Mouse (Mus musculus) midbrain, embryonic 14.5 days (tissue): ENCODE measurements around the gene Cldn4. TPM values are rescaled to one million over a fixed set of nuclear protein-coding genes. Genes with fewer than 3 reads are reported as not detected.

ENCODE experiments used
- ATAC-seq: fragments of 200-750 bp; cut with Nextera tagmentation; 2 replicates; pipeline ENCODE4 v1.8.0; 2017; ENCODE audit warnings: moderate number of reproducible peaks, moderate library complexity; ENCODE audit not compliant: low FRiP score, low TSS enrichment
- DNase-seq: peaks from one replicate; pipeline ENCODE4 v3.0.0-alpha.2; 2015
- H3K27ac ChIP-seq: fragments of 300-500 bp; sonication (generic); replicated peaks from 2 replicates; pipeline ENCODE4 v1.5.1; 2014; ENCODE audit warnings: mild to moderate bottlenecking, low read depth, low read length, moderate library complexity
- H3K27me3 ChIP-seq: fragments of 300-500 bp; sonication (generic); 2 replicates; pipeline ENCODE4 v1.6.1; 2014; ENCODE audit warnings: low read length, control low read depth, mixed read lengths; ENCODE audit not compliant: control insufficient read depth, insufficient read depth
- H3K36me3 ChIP-seq: fragments of 300-500 bp; sonication (generic); 2 replicates; pipeline ENCODE4 v1.6.1; 2014; ENCODE audit warnings: low read length, control low read depth; ENCODE audit not compliant: control insufficient read depth, insufficient read depth
- H3K4me1 ChIP-seq: fragments of 300-500 bp; sonication (generic); 2 replicates; pipeline ENCODE4 v1.6.1; 2014; ENCODE audit warnings: mild to moderate bottlenecking, antibody characterized with exemption, low read length, control low read depth; ENCODE audit not compliant: control insufficient read depth, insufficient read depth
- H3K4me2 ChIP-seq: fragments of 300-500 bp; sonication (generic); 2 replicates; pipeline ENCODE4 v1.6.1; 2014; ENCODE audit warnings: mild to moderate bottlenecking, low read length, moderate library complexity
- H3K4me3 ChIP-seq: fragments of 300-500 bp; sonication (generic); replicated peaks from 2 replicates; pipeline ENCODE4 v1.5.1; 2014; ENCODE audit warnings: low read depth, low read length
- H3K9ac ChIP-seq: fragments of 300-500 bp; sonication (generic); replicated peaks from 2 replicates; pipeline ENCODE4 v1.6.1; 2014; ENCODE audit warnings: mild to moderate bottlenecking, low read length, moderate library complexity
- H3K9me3 ChIP-seq: fragments of 300-500 bp; sonication (generic); 2 replicates; pipeline ENCODE4 v1.6.1; 2016; ENCODE audit warnings: low read length, control low read depth, mixed read lengths; ENCODE audit not compliant: control insufficient read depth
- WGBS: fragments of 180-500 bp; shearing (Covaris S2); extraction: QIAGEN DNeasy Blood & Tissue Kit; methylation state at CpG from one replicate; pipeline ENCODE4 v1.1.7; 2014; 5-methylcytosine and 5-hydroxymethylcytosine counted together
- polyA plus RNA-seq: library from polyadenylated mRNA; unstranded; fragments of >200 nt; fragmentation: Nextera tagmentation; extraction: Ambion mirVana; gene quantifications from 2 replicates; pipeline ENCODE4 v1.2.1, GENCODE M21; 2014

Gene Cldn4
- polyA plus RNA-seq: not detected in 2 replicates

DNA sequence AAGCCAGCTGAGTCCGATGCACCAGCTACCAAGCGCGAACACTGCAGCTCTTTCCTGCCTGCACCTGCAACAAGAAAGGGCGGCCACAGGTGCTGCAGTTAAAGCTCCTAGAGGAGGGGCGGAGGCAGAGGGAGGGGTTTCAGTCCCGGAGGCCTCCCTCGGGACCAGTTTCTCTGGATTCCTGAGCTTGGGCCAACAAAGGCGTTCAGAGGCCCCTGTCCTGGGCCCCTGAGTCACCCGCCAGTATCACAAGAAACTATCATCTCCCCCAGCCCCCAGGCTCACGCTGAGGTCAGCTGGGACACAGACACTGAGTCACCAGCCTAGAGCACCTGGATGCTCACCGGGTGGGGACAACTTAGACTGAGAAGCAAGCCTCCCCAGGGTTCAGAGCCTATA is at the start of gene Cldn4:
TSS of gene Cldn4 (minus strand) at position 78 of the 399 bp plus-strand sequence.
- Histone ChIP-seq H3K36me3 (no peaks in the 10 kb centered on the region), H3K27ac (no peak within 1 kb of the TSS), H3K27me3 (peaks cover 27% of the 10 kb centered on the region), H3K4me3 (no peak within 1 kb of the TSS), H3K4me1 (no peaks in the 10 kb centered on the region), H3K9me3 (no peaks in the 10 kb centered on the region), H3K9ac (no peak within 1 kb of the TSS), H3K4me2 (peak within 1 kb of the TSS; percentile 3; the same call in 1 of the 2 replicates)
- 9% methylated on average over 11 of the region's 11 CpGs for WGBS
- DNase-seq (no peak), ATAC-seq (no peak)

DNA sequence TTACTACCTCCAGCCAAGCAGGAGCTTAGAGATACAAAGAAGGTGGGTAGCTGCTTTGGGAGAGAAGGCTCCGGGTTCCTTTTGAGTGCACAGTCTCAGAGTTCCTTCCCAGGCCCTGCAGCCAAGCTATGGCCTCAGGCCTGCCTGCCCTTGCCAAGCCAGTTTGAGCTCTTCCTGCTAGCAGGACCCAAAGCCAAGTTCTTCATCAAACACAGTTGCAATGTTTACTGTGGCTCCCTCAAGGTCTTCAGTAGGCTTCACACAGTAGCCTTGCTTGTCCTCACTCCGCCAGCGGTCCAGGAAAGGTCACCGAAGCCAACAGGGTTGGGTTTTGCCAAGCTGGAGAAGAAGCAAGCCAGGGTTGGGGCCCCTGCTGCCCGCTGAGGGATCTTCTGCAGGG is 45.8 kb upstream of the Cldn4 start:
- Histone ChIP-seq H3K4me1 (no peaks in the 10 kb centered on the region), H3K27ac (no peak overlapping the region), H3K4me2 (no peak overlapping the region), H3K9ac (no peak overlapping the region), H3K4me3 (no peak overlapping the region), H3K36me3 (no peaks in the 10 kb centered on the region), H3K27me3 (peaks cover 3% of the 10 kb centered on the region), H3K9me3 (no peaks in the 10 kb centered on the region)
- ATAC-seq: no peak
- WGBS: 91% methylated on average over 5 of the region's 5 CpGs
- no peak for DNase-seq

DNA sequence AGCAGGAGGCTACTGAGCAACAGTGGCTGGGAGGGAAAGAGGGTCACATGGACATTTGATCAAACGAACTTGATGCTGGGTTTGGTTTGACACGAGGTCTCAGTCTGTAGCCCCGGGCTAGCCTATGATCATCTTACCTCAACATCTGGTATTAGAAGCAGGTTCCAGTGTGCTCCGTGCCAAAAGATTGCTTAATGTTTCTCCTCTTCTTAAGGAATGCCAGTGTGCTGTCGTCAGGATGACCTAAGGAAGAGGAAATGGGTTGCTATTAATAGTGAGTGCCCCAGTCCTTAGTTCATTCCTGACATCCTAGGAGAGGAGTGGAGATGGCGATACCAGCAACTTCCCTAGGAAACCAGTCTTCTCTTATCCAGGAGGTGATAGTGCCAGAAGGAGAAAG is 43.0 kb upstream of the Cldn4 start:
- H3K27me3 ChIP-seq: peaks cover 31% of the 10 kb centered on the region
- no peaks in the 10 kb centered on the region for H3K36me3 ChIP-seq
- H3K4me3 ChIP-seq: no peak overlapping the region
- H3K4me2 ChIP-seq: no peak overlapping the region
- no peak overlapping the region for H3K27ac ChIP-seq
- peaks cover 9% of the 10 kb centered on the region; the same call in 1 of the 2 replicates for H3K4me1 ChIP-seq
- DNase-seq: no peak
- no peaks in the 10 kb centered on the region for H3K9me3 ChIP-seq
- ATAC-seq: no peak
- 76% methylated on average over 6 of the region's 6 CpGs for WGBS
- H3K9ac ChIP-seq: no peak overlapping the region

DNA sequence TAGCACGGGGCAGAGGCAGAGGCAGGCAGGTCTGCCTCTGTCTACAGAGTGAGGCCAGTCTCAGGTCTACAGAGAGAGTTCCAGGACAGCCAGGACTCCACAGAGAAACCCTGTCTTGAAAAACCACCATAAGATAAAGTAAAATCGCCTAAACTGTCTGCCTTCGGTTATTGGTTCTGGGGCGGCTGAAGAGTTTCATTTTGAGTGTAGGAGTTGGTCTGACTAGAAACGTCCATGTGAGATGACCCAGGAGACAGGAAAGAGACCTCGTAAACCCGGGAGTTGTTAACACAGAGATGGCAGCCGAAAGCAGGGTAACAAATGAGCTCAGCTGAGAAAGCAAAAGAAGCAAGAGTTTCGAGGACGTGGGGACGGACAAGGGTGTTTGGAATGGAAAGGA is 42.4 kb upstream of the Cldn4 start:
- H3K36me3 ChIP-seq: no peaks in the 10 kb centered on the region
- peaks cover 33% of the 10 kb centered on the region for H3K27me3 ChIP-seq
- no peak overlapping the region for H3K4me3 ChIP-seq
- ATAC-seq (no peak), DNase-seq (no peak)
- no peak overlapping the region for H3K9ac ChIP-seq
- H3K4me1 ChIP-seq: peaks cover 9% of the 10 kb centered on the region; the same call in 1 of the 2 replicates
- H3K9me3 ChIP-seq: no peaks in the 10 kb centered on the region
- 78% methylated on average over 11 of the region's 11 CpGs for WGBS
- H3K27ac ChIP-seq: no peak overlapping the region
- no peak overlapping the region for H3K4me2 ChIP-seq

DNA sequence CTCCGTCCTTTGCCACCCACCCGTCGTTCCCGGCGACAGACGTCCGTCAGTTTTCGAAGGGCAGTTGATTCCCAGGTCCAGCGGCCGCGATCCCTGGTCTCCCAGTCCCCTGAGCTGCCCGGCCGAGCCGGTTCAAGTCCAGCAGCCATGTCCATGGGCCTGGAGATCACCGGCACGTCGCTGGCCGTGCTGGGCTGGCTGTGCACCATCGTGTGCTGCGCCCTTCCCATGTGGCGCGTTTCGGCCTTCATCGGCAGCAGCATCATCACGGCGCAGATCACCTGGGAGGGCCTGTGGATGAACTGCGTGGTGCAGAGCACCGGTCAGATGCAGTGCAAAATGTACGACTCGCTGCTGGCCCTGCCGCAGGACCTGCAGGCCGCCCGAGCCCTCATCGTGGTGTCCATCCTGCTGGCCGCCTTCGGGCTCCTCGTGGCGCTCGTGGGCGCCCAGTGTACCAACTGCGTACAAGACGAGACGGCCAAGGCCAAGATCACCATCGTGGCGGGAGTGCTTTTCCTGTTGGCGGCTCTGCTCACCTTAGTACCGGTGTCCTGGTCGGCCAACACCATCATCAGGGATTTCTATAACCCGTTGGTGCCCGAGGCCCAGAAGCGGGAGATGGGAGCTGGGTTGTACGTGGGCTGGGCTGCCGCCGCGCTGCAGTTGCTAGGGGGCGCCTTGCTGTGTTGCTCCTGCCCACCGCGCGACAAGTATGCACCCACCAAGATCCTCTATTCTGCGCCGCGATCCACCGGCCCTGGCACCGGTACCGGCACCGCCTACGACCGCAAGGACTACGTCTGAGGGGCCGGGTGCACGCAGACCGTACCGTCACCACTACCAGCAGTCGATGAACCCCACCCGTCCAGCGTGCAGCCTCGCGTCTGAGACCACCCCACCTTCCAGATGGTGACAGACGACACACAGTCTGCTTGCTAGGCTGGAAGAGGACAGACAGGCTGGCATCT is 39.8 kb upstream of the Cldn4 start:
- H3K4me3 ChIP-seq: peak overlapping the region; percentile 27
- peak overlapping the region; percentile 42 for H3K4me2 ChIP-seq
- DNase-seq (peak; percentile 44), ATAC-seq (no peak)
- no peaks in the 10 kb centered on the region for H3K9me3 ChIP-seq
- 3% methylated on average over 79 of the region's 79 CpGs for WGBS
- no peaks in the 10 kb centered on the region for H3K36me3 ChIP-seq
- H3K27ac ChIP-seq: no peak overlapping the region
- H3K4me1 ChIP-seq: peaks cover 13% of the 10 kb centered on the region; the same call in 1 of the 2 replicates
- peaks cover 33% of the 10 kb centered on the region for H3K27me3 ChIP-seq
- H3K9ac ChIP-seq: no peak overlapping the region; the same call in 1 of the 2 replicates

DNA sequence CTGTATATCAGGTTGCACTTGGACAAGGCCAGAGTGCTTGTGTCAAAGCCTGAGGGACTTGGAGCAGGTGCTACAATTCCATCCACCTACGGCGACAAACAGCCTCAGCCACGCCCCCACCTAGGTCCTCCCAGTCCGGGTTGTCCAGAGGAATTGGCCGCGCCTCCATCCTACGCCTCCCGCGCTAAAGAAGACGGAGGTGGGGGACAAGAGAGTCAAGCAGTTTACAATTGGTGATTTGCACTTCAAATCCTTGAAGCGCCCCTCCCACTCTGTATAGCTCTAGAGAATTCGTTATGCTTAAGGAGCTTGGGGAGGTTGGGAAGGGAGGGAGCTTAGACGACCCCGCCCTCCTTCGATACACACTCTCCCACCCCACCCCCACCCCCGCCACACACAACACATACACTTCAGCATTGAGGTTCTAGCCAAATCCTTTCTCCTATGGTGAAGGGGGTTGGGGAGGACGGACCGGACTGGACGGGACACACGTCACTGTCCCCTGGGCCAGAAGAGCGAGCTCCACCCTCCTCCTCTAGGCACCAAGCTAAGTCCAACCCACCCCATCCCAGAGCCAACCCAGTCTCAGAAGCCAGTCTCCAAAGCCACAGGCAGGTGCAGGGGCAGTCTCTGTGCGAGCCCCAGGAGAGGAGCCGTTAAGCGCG is 39.0 kb upstream of the Cldn4 start, which contains the start of gene Cldn3:
TSS of gene Cldn3 (plus strand) at position 582 of the 665 bp plus-strand sequence.
- under 1% methylated on average over 25 of the region's 25 CpGs for WGBS
- peak; percentile 31 for DNase-seq
- Histone ChIP-seq H3K4me2 (peak within 1 kb of the TSS; percentile 42), H3K9me3 (no peaks in the 10 kb centered on the region), H3K9ac (no peak within 1 kb of the TSS; the same call in 1 of the 2 replicates), H3K36me3 (no peaks in the 10 kb centered on the region), H3K4me1 (peaks cover 13% of the 10 kb centered on the region; the same call in 1 of the 2 replicates), H3K27me3 (peaks cover 33% of the 10 kb centered on the region), H3K27ac (no peak within 1 kb of the TSS), H3K4me3 (peak within 1 kb of the TSS; percentile 27)
- no peak; the same call in 1 of the 2 replicates for ATAC-seq

DNA sequence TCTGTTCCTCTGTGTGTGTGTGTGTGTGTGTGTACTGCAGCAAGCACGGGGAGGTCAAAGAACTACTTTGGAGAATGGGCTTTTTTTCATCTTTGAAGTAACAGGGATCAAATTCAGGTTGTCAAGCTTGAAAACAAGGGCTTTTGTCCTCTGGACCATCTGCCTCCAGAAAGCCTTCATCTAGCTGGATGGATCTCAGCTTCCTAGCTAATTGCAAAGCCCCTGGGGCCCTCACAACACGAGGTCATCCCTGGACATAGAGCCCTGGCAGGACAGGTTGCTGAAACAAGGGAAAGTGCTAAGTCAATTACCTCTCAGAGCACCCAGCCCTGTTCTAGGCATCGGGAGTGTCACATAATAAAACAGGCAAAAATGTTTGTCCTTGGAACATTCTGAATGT is 37.0 kb upstream of the Cldn4 start:
- H3K27me3 ChIP-seq: peaks cover 33% of the 10 kb centered on the region
- no peak for DNase-seq
- H3K9me3 ChIP-seq: no peaks in the 10 kb centered on the region
- H3K4me1 ChIP-seq: peaks cover 13% of the 10 kb centered on the region; the same call in 1 of the 2 replicates
- no peak overlapping the region for H3K4me2 ChIP-seq
- 2% methylated on average over 3 of the region's 3 CpGs for WGBS
- H3K36me3 ChIP-seq: no peaks in the 10 kb centered on the region
- ATAC-seq: no peak
- H3K27ac ChIP-seq: no peak overlapping the region
- H3K4me3 ChIP-seq: no peak overlapping the region
- no peak overlapping the region for H3K9ac ChIP-seq

DNA sequence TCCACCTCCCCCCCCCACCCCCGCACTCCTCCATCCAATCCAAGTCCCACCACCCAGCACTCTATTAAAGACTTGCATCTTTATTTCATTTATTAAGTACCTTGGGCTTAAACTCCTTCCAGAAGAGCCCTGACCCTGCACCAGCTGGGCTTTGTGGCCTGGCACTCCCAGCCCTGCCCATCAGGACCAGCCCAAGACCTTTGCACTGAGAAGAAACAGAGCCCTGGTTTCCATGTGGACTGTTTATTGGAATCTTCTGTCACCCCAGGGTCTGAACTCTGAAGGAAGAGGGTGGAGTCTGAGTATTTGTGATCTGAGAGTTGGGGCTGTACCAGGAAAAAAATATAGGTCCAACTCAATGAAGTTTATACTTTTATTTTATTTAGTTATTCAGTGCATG is 36.4 kb upstream of the Cldn4 start:
- Histone ChIP-seq H3K9me3 (no peaks in the 10 kb centered on the region), H3K9ac (no peak overlapping the region), H3K27me3 (peaks cover 33% of the 10 kb centered on the region), H3K4me2 (no peak overlapping the region), H3K27ac (no peak overlapping the region), H3K4me3 (no peak overlapping the region), H3K4me1 (peaks cover 13% of the 10 kb centered on the region; the same call in 1 of the 2 replicates), H3K36me3 (no peaks in the 10 kb centered on the region)
- ATAC-seq: no peak
- no peak for DNase-seq
- 94% methylated on average over 1 of the region's 1 CpGs for WGBS
